Mouse (Mus musculus) MEL (cell line): ENCODE data around the gene Uqcrfs1. TPM values are rescaled to one million over a fixed set of nuclear protein-coding genes. Genes with fewer than 3 reads are reported as not detected.
A peak's percentile ranks its signal among the peaks of the same experiment; 100 is the strongest.

Experiments used
- DNase-seq: peaks from one replicate; pipeline ENCODE4 v3.0.0; 2011; ENCODE audit warnings: low read depth, low spot score
- H3K27ac ChIP-seq: 2 replicates; pipeline ENCODE4 v1.5.1; 2012; ENCODE audit warnings: low read depth, mild to moderate bottlenecking, control low read depth, low read length, moderate library complexity; ENCODE audit not compliant: control insufficient read depth
- H3K27me3 ChIP-seq, 2 experiments: fragments of 150-350 bp in 1 of 2; sonication (generic) in 1 of 2; 2 replicates each; pipeline ENCODE4 v1.6.1; 2012; ENCODE audit warnings: low read length in 2 of 2, mild to moderate bottlenecking in 2 of 2, improper control_type of control experiment in 1 of 2, moderate library complexity in 1 of 2; ENCODE audit not compliant: insufficient read depth in 2 of 2, control insufficient read depth in 1 of 2
- H3K36me3 ChIP-seq, 2 experiments: 2 replicates each; pipeline ENCODE4 v1.6.1; 2012 to 2014; ENCODE audit warnings: low read length in 2 of 2, improper control_type of control experiment in 1 of 2, inconsistent platforms in 1 of 2, mild to moderate bottlenecking in 1 of 2; ENCODE audit not compliant: insufficient read depth in 2 of 2, control insufficient read depth in 1 of 2
- H3K4me1 ChIP-seq, 2 experiments: fragments of 150-350 bp in 1 of 2; sonication (generic) in 1 of 2; 2 replicates each; pipeline ENCODE4 v1.6.1; 2012; ENCODE audit warnings: low read length in 2 of 2, improper control_type of control experiment in 1 of 2, mild to moderate bottlenecking in 1 of 2; ENCODE audit not compliant: insufficient read depth in 2 of 2, control insufficient read depth in 1 of 2
- H3K4me3 ChIP-seq, 2 experiments: fragments of 150-350 bp in 1 of 2; sonication (generic) in 1 of 2; 2 replicates each; pipeline ENCODE4 v1.5.1; 2012; ENCODE audit warnings: low read depth in 2 of 2, low read length in 2 of 2, mild to moderate bottlenecking in 2 of 2, moderate library complexity in 2 of 2, control low read depth in 1 of 2, improper control_type of control experiment in 1 of 2; ENCODE audit not compliant: control insufficient read depth in 1 of 2, insufficient read depth in 1 of 2
- H3K79me2 ChIP-seq: 2 replicates; pipeline ENCODE4 v1.6.1; 2012; ENCODE audit warnings: mild to moderate bottlenecking, low read length, moderate library complexity; ENCODE audit not compliant: control insufficient read depth, poor library complexity, insufficient read depth
- H3K9ac ChIP-seq: 2 replicates; pipeline ENCODE4 v1.6.1; 2012; ENCODE audit warnings: low read depth, mild to moderate bottlenecking, control low read depth, low read length, moderate library complexity; ENCODE audit not compliant: control insufficient read depth, poor library complexity, severe bottlenecking
- H3K9me3 ChIP-seq: fragments of 150-350 bp; sonication (generic); replicated peaks from 2 replicates; pipeline ENCODE4 v1.6.1; 2012; ENCODE audit warnings: mild to moderate bottlenecking, low read length, improper control_type of control experiment, moderate library complexity; ENCODE audit not compliant: insufficient read depth
- BHLHE40 ChIP-seq: IDR thresholded peaks from 2 replicates; pipeline ENCODE4 v1.6.1; 2012; ENCODE audit warnings: low read depth, mild to moderate bottlenecking, inconsistent platforms, low read length, improper control_type of control experiment, borderline replicate concordance
- CTCF ChIP-seq, 3 experiments: IDR thresholded peaks in 2 of 3; conservative IDR thresholded peaks in 1 of 3; 2 replicates each; pipeline ENCODE4 v1.5.1; 2011 to 2012; ENCODE audit warnings: low read length in 3 of 3, low read depth in 2 of 3, mild to moderate bottlenecking in 2 of 3, improper control_type of control experiment in 1 of 3, inconsistent platforms in 1 of 3, mixed read lengths in 1 of 3, moderate library complexity in 1 of 3; ENCODE audit not compliant: control insufficient read depth in 1 of 3, insufficient read depth in 1 of 3, poor library complexity in 1 of 3, severe bottlenecking in 1 of 3
- ELF1 ChIP-seq: IDR thresholded peaks from 2 replicates; pipeline ENCODE4 v1.6.1; 2014; ENCODE audit warnings: low read depth, mild to moderate bottlenecking, inconsistent platforms, low read length, improper control_type of control experiment, moderate library complexity
- GATA1 ChIP-seq: IDR thresholded peaks from 2 replicates; pipeline ENCODE4 v1.6.1; 2011; ENCODE audit warnings: low read depth, low read length, improper control_type of control experiment
- JUND ChIP-seq: IDR thresholded peaks from 2 replicates; pipeline ENCODE4 v1.6.1; 2011; ENCODE audit warnings: low read depth, mild to moderate bottlenecking, improper control_type of control experiment, low read length
- MAX ChIP-seq: IDR thresholded peaks from 2 replicates; pipeline ENCODE4 v1.6.1; 2011; ENCODE audit warnings: low read length, improper control_type of control experiment
- MAZ ChIP-seq: IDR thresholded peaks from 2 replicates; pipeline ENCODE4 v1.6.1; 2012; ENCODE audit warnings: low read depth, mild to moderate bottlenecking, inconsistent platforms, low read length, improper control_type of control experiment
- MXI1 ChIP-seq: IDR thresholded peaks from 2 replicates; pipeline ENCODE4 v1.6.1; 2011; ENCODE audit warnings: mild to moderate bottlenecking, low read depth, low read length, improper control_type of control experiment
- MYC ChIP-seq: IDR thresholded peaks from 2 replicates; pipeline ENCODE4 v1.6.1; 2011; ENCODE audit warnings: low read depth, mild to moderate bottlenecking, low read length, improper control_type of control experiment, moderate library complexity
- NELFE ChIP-seq: IDR thresholded peaks from 2 replicates; pipeline ENCODE4 v1.6.1; 2011; ENCODE audit warnings: low read depth, low read length, improper control_type of control experiment
- NRF1 ChIP-seq: IDR thresholded peaks from 2 replicates; pipeline ENCODE4 v1.6.1; 2014; ENCODE audit warnings: low read depth, mild to moderate bottlenecking, inconsistent platforms, low read length, improper control_type of control experiment, moderate library complexity; ENCODE audit not compliant: poor library complexity, insufficient read depth, severe bottlenecking
- POLR2A ChIP-seq, 2 experiments: IDR thresholded peaks; 2 replicates each; pipeline ENCODE4 v1.6.1; 2011 to 2012; ENCODE audit warnings: low read length in 2 of 2, mild to moderate bottlenecking in 2 of 2, control low read depth in 1 of 2, improper control_type of control experiment in 1 of 2, low read depth in 1 of 2, moderate library complexity in 1 of 2; ENCODE audit not compliant: control insufficient read depth in 1 of 2, insufficient read depth in 1 of 2, poor library complexity in 1 of 2
- POLR2AphosphoS2 ChIP-seq: IDR thresholded peaks from 2 replicates; pipeline ENCODE4 v1.6.1; 2011; ENCODE audit warnings: low read length, improper control_type of control experiment
- POLR2AphosphoS5 ChIP-seq: IDR thresholded peaks from 2 replicates; pipeline ENCODE4 v1.6.1; 2012; ENCODE audit warnings: low read depth, borderline replicate concordance, mild to moderate bottlenecking, inconsistent platforms, low read length, moderate library complexity, mixed read lengths
- RAD21 ChIP-seq: IDR thresholded peaks from 2 replicates; pipeline ENCODE4 v1.6.1; 2011; ENCODE audit warnings: mild to moderate bottlenecking, low read depth, low read length, improper control_type of control experiment
- SIN3A ChIP-seq: IDR thresholded peaks from 2 replicates; pipeline ENCODE4 v1.6.1; 2012; ENCODE audit warnings: low read length, improper control_type of control experiment, inconsistent platforms
- SMC3 ChIP-seq: IDR thresholded peaks from 2 replicates; pipeline ENCODE4 v1.6.1; 2011; ENCODE audit warnings: low read depth, low read length, improper control_type of control experiment
- TAL1 ChIP-seq: IDR thresholded peaks from 2 replicates; pipeline ENCODE4 v1.6.1; 2012; ENCODE audit warnings: mild to moderate bottlenecking, inconsistent platforms, low read length, moderate library complexity, mixed read lengths
- UBTF ChIP-seq: IDR thresholded peaks from 2 replicates; pipeline ENCODE4 v1.6.1; 2012; ENCODE audit warnings: low read depth, mild to moderate bottlenecking, inconsistent platforms, low read length, improper control_type of control experiment, moderate library complexity, borderline replicate concordance; ENCODE audit not compliant: insufficient read depth
- USF1 ChIP-seq: IDR thresholded peaks from 2 replicates; pipeline ENCODE4 v1.6.1; 2014; ENCODE audit warnings: low read depth, mild to moderate bottlenecking, inconsistent platforms, low read length, improper control_type of control experiment, moderate library complexity
- ZMIZ1 ChIP-seq: IDR thresholded peaks from 2 replicates; pipeline ENCODE4 v1.6.1; 2012; ENCODE audit warnings: low read depth, mild to moderate bottlenecking, inconsistent platforms, low read length, improper control_type of control experiment, moderate library complexity
- ZNF384 ChIP-seq: IDR thresholded peaks from 2 replicates; pipeline ENCODE4 v1.6.1; 2012; ENCODE audit warnings: low read depth, mild to moderate bottlenecking, inconsistent platforms, low read length, improper control_type of control experiment
- polyA plus RNA-seq, 2 experiments: library from polyadenylated mRNA; stranded (reverse) in 1 of 2; unstranded in 1 of 2; fragments of >175 nt in 1 of 2; fragments of >200 nt in 1 of 2; gene quantifications; 2 replicates each; pipeline versions ENCODE4 v1.2.1 to v1.2.4; 2012; ENCODE audit warnings: low replicate concordance in 2 of 2, low read depth in 1 of 2; ENCODE audit not compliant: insufficient read length in 2 of 2, insufficient read depth in 1 of 2, missing spikeins in 1 of 2
- total RNA-seq: library from RNA; depleted of rRNA; stranded (reverse); fragments of 300-350 nt; gene quantifications from 2 replicates; pipeline ENCODE4 v1.2.3, GENCODE M21; 2012

Uqcrfs1 gene
- total and polyA plus RNA-seq, 3 experiments = 163 to 191 TPM; not detected in 1

GRCm38 (mm10) chr13:30553051-30553587 is 8.0 kb upstream of the Uqcrfs1 start:
- no peak overlapping the region for H3K9ac ChIP-seq
- H3K27me3 ChIP-seq = no peaks in the 10 kb centered on the region
- H3K4me3 ChIP-seq = no peak overlapping the region
- TF ChIP-seq GATA1 (0 out of 2 replicates have a peak, but pooled peaks have one; percentile 34), ZNF384 (peak; percentile 93), POLR2AphosphoS2 (no peak), RAD21 (peak; percentile 58), ZMIZ1 (no peak), POLR2AphosphoS5 (no peak), MAZ (no peak), CTCF (IDR thresholded peaks at IDR 0.05 in 2 of 3, conservative IDR thresholded peaks at IDR 0.05 in 1 of 3; ENCODE audit: control insufficient read depth in 1 of 3, insufficient read depth in 1 of 3, low read depth in 2 of 3, low read length in 3 of 3, poor library complexity in 1 of 3, severe bottlenecking in 1 of 3) (peak in 2 of 3 experiments; percentile 55 to 60; a peak in 5 of 6 replicates), MAX (no peak), USF1 (peak; percentile 25; the same call in 1 of the 2 replicates), MYC (peak; percentile 66; the same call in 1 of the 2 replicates), JUND (no peak), BHLHE40 (peak; percentile 45; the same call in 1 of the 2 replicates), SMC3 (peak; percentile 33; the same call in 1 of the 2 replicates), MXI1 (peak; percentile 53; the same call in 1 of the 2 replicates)
- no peaks in the 10 kb centered on the region for H3K79me2 ChIP-seq
- H3K9me3 ChIP-seq = no peaks in the 10 kb centered on the region
- DNase-seq = peak; percentile 37
- H3K4me1 ChIP-seq = no peaks in the 10 kb centered on the region; a peak in 1 of 4 replicates
- H3K36me3 ChIP-seq = no peaks in the 10 kb centered on the region
- no peak overlapping the region for H3K27ac ChIP-seq

- H3K4me1 ChIP-seq = peaks cover 0 to 2% of the 10 kb centered on the region in 2 experiments; a peak in 1 of 4 replicates
- H3K4me3 ChIP-seq = no peak overlapping the region
- peaks cover 8% of the 10 kb centered on the region for H3K79me2 ChIP-seq
- H3K9ac ChIP-seq = no peak overlapping the region
- no peak for TF ChIP-seq POLR2AphosphoS2
- TF ChIP-seq ZMIZ1 = no peak
- TF ChIP-seq NRF1 = no peak
- TF ChIP-seq MXI1 = no peak
- TF ChIP-seq BHLHE40 = no peak
- no peak for TF ChIP-seq SIN3A
- TF ChIP-seq UBTF = no peak
- no peak for TF ChIP-seq MAZ
- no peak for TF ChIP-seq MYC
- no peak for TF ChIP-seq RAD21
- TF ChIP-seq TAL1 = no peak
- no peak for TF ChIP-seq ELF1
- no peak for TF ChIP-seq NELFE
- no peak for TF ChIP-seq ZNF384
- no peak for TF ChIP-seq CTCF (IDR thresholded peaks at IDR 0.05 in 2 of 3, conservative IDR thresholded peaks at IDR 0.05 in 1 of 3; ENCODE audit: control insufficient read depth in 1 of 3, insufficient read depth in 1 of 3, low read depth in 2 of 3, low read length in 3 of 3, poor library complexity in 1 of 3, severe bottlenecking in 1 of 3)
- no peak for TF ChIP-seq POLR2A (IDR thresholded peaks at IDR 0.05; ENCODE audit: control insufficient read depth in 1 of 2, insufficient read depth in 1 of 2, low read depth in 1 of 2, low read length in 2 of 2, poor library complexity in 1 of 2)
- TF ChIP-seq, all 39 proteins: peak for 0
- Histone ChIP-seq H3K36me3 (peaks cover 0 to 5% of the 10 kb centered on the region in 2 experiments; a peak in 2 of 4 replicates), H3K9me3 (no peaks in the 10 kb centered on the region), H3K27me3 (no peaks in the 10 kb centered on the region), H3K27ac (no peak overlapping the region)
- no peak for DNase-seq
Measured at GRCm38 (mm10) chr13:30549339-30549738, 4.2 kb upstream of the Uqcrfs1 start.
